Mouse (Mus musculus) retina, embryonic 14.5 days (tissue): ENCODE results near the gene Atp2b2.

Experiments
- DNase-seq: peaks from one replicate; pipeline ENCODE4 v3.0.0-alpha.2; 2015; ENCODE audit warnings: low spot score

Gene Atp2b2

DNA sequence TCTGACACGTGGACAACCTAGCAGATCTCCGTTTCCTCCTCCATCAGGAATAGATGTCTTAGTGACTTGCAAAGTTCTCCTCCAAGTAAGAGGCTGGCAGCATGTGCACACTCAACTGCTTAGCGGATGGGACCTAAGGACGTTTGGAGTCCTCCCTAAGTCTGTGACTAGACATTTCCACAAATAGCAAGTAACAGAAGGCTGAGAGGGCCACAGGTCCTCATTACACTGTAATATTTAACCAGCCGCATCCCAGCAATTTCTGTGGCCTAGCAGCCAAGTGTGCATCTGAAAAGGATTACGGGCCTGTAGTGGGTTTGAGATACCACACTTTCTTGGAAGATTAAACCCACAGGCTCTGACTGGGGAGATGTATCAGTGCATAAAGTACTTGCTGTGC lies 30.4 kb downstream of the Atp2b2 start:
- no peak for DNase-seq

DNA sequence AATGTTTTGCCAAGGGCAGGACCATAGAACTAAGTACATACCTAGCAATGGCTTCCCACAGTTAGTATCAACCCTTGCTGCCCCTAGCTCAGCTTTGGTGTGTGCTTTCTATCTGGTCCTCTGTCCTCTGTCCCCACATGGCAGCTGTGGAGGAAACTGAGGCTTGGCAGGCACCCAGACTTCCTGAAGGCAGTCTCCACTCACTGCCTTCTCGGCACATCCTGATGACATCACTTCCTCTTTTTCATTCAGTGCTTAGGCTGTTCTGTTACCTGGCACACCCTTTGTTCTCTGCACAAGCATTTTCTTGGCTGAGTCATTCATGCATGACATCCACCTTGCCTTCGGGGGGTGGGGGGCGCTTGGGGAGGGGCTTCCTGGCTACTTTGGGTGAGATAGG lies 38.6 kb downstream of the Atp2b2 start:
- no peak for DNase-seq

- DNase-seq = no peak
Observed at GRCm38 (mm10) chr6:114000928-114001327, 41.5 kb downstream of the Atp2b2 start.

DNA sequence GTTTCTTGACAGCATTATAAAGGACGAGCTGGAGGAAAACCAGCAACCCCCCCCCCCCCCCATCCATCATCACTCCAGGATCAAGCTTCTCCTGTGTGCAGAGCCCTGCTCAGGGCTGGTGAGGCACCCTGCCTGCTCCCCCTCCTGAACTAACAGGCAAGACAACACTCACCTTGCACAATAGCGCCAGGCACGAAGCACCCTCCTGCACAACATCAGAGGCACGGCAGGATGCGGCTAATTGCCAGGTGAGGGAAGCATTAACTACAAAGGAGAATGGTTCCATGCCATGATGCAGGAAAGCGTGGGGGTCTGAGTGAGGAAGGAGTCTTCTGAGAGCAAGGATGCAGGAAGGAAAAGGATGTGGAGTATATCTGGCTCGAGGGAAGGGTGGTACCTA lies 42.1 kb downstream of the Atp2b2 start:
- no peak for DNase-seq

GRCm38 (mm10) chr6:113998413-113998812 lies 44.0 kb downstream of the Atp2b2 start:
- DNase-seq = no peak

DNA sequence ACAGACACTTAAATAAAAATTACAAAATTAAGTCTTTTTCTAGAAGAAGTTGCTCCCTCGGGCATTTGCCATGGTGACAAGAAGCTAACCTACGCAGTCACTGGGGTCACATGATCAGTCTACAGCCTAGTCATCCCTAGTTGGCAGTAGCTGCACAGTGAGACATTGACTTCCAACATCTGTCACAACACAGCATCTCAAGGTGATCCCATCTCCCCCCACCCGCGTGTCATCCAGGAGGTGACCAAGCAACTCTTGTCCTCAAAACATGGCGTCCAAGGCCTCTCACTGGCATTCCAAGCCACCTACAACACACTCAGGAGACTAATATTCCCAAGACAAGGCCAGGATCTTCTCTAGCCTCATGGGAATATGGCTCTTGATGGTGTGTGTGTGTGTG lies 48.2 kb downstream of the Atp2b2 start:
- no peak for DNase-seq

GRCm38 (mm10) chr6:113992101-113992500 lies 50.3 kb downstream of the Atp2b2 start:
- DNase-seq = no peak

GRCm38 (mm10) chr6:113991482-113991881 lies 50.9 kb downstream of the Atp2b2 start:
- no peak for DNase-seq

DNA sequence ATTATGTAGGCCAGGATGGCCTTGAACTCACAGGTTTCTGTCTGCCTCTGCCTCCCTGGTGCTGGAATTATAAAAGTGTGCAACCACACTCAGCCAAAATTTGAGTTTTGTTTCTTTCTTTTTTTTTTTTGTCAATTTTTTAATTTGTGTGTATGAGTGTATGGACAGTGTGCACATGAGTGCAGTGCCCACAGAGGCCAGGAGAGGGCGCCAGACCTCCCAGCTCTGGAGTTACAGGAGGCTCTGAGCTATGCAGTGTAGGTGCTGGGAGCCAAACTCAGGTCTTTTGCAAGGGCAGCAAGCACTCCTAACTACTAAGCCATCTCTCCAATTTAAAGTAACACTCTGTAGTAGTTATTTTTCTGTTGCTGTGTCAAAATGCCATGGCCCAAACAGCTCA lies 52.4 kb downstream of the Atp2b2 start:
- DNase-seq = no peak

DNA sequence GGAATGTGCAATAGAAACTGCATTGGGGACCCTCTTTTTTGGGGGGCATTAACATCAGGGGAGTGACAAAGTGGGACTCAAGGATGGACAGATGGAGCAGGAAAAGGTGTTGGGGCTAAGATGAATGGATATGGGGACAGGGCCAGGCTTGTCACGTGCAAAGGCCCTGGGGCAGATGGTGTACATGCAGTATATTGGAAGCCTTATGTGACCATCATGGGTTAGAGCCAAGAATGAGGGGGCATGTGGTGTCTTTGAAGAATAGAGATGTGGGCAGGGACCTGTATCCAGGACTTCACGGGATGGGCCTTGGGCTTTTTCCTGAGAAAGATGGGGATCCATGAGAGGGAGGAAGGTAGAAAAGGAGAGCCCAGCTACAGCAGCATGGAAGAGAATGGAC lies 53.9 kb downstream of the Atp2b2 start:
- no peak for DNase-seq

- DNase-seq = no peak
Observed at GRCm38 (mm10) chr6:113986671-113987070, 55.7 kb downstream of the Atp2b2 start.

DNA sequence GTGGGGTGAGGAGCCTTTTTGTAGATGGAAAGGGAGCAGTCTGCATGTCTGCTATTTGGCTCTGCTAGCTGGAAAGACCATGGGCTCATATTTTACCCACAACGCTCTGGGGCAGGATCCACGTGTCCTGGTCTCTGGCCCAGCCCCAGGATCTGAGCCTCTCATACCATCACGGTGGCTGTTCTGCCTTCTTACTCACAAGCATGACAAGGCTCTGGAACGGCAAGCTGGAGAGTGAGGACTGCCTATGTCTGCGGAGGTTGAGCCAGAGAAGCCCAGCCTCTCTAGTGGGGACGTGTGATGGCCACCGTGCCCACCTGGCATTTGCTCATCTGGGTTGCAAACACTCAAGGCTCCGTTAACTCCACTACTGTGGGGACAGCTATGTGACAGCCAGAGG lies 63.7 kb downstream of the Atp2b2 start:
- DNase-seq = no peak

DNA sequence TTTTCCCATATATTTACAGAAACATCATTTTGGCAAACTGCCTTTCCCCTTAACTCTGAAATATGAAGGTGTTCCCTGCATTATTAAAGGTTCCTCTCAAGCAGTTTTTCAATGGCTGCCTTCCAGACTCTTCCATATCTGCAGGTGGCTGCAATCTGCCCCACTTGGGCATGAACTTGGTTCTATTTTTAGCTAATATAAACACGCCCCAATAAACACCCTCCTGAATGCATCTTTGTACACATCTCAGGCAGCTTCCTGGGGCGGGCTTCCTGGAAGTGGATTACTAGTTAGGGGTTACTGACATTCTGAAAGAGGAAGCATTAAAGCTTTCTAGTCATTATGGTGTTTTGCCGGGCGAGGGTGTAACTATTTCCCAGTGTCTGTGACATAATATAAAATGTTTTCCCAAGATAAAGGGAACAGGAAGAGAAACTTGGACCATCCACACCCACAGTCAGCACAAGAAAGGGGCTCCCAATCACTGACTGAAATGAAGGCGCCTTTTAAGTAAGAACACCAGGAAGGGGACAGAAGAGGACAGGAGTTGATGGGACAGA lies 64.2 kb downstream of the Atp2b2 start:
- no peak for DNase-seq

GRCm38 (mm10) chr6:113970900-113971299 lies 71.5 kb downstream of the Atp2b2 start:
- DNase-seq = no peak

DNA sequence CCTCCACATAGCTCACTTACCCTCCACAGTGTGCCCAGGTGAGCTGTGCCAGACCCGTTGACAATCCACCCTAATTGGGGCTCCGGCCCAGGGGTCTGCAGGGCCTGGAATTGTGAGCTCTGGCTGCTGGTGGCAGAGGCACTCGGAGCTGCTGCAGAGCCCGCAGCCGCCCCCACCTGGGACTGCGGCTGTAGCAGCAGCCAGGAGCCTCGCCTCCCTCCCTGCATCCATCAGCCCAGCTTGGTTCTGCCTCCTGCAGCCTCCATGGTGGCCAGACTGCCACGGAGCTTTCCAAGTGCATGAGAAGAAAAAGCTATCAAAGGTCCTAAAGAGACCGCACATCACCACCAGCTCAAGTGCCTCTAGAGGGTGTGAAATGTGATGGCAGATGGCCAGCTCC lies 71.9 kb downstream of the Atp2b2 start:
- DNase-seq = no peak

- no peak for DNase-seq
Observed at GRCm38 (mm10) chr6:113969751-113970150, 72.7 kb downstream of the Atp2b2 start.

DNA sequence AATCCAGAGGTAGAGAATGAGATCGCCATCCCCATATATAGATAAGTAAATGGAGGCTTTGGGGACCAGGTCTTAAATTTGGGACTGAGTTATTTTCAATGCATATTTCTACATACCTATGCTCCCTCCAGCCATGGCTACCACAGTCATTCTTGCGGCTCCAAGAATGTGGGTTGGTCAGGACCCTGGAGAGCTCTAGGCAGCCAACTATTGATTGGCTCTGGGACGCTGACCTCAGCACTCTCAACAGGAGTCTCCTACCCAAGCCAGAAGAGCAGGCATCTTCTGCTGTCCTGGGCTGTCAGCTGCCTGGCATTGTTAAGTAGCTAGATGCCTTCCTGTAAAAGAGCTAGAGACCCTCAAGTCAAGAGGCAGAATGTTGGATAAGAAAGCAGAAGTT lies 79.6 kb downstream of the Atp2b2 start:
- peak; percentile 79 for DNase-seq

DNA sequence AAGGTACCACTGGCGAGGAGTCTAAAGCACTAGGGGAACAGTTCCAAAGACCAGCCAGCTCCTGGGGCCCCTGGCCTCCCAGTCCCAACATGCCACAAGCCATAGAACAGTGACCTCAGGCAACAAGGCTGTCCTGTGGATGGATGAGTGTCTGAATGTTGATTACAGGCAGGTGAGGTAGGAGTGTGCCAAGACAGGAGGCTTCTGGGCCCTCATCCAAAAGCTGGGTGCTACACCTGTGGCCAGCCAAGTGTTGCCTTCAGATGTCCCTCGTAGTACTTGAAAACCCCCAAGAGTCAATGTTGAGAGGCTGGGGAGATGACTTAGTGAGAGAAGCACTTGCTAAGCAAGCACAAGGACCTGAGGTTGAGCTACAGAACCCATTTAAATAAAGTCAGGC lies 80.8 kb downstream of the Atp2b2 start:
- DNase-seq = no peak

DNA sequence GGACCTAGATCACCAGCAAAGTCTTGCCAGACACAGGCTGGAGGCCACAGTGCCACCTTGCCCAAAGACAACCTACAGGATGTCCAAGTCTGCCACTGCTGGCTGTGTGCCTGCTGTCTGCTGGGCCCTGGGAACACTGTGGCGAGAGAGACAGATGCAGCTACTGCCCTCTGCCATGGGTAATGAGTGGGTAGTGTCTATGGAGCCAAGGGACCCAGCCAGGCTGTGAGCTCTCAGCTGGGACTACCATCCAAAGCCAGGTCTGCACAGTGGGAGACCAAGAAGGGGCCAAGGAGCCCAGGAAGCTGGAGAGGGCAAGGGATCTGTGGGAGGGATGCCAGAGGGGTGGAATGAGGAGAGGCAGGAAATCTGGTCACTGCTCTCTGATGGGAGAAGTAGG lies 83.1 kb downstream of the Atp2b2 start:
- DNase-seq = no peak

DNA sequence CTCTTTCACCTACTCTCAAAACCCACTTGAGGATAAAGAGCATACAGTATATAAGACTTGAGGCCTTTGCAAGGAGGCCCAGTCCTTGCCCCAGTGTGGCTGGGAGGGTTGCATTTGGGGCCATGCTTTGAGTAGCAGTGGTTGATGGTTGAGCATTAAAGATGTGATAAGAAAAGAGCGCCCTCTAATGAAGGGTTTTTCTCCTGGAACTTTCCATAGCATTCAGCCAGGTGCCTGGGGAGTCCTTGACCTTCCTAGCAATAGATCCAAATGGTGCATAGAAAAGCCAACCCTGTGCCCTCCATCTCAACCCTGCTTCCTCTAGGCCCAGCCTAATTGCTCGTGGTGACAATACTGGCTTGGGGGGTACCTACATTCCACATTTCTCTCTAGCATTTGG lies 83.7 kb downstream of the Atp2b2 start:
- peak; percentile 37 for DNase-seq

DNA sequence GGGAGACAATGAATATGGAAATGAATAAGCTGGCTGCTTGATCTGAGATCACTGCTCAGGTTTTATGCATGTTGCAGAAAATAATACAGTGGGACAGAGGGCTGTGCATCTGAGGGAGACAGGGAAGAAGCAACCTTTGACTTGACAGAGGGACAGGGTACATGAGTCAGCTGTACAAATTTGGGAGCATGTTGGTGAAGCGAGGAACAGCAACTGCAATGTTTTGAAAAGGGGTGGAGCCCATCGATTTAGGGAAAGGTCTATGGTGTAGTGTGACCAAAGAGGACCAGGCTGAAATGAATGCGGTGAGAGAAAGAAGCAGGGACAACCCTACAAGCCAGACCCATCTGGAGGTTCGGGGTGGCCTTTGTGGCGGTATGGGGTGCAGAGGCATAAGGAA lies 84.4 kb downstream of the Atp2b2 start:
- DNase-seq = no peak

- DNase-seq = no peak
Observed at GRCm38 (mm10) chr6:113957232-113957940, 85.0 kb downstream of the Atp2b2 start.

- DNase-seq = no peak
Observed at GRCm38 (mm10) chr6:113947515-113947914, 94.9 kb downstream of the Atp2b2 start.

- no peak for DNase-seq
Observed at GRCm38 (mm10) chr6:113942355-113942754, 100.1 kb downstream of the Atp2b2 start.
